Mouse (Mus musculus) brain, embryonic 14.5 days (tissue): ENCODE measurements at regions not wholly inside any gene's neighbourhood (a gene's known extent, or its start where the extent isn't known, plus 50 kb on each side); places are given as distances from the start of the nearest gene placed in this dataset.
"Not testable (repeated sequence)": the region's sequence is repeated elsewhere in the genome, so short reads cannot be mapped to it uniquely, and the experiment has no call there.

Experiments used
- CTCF ChIP-seq: fragments of 200-500 bp; IDR thresholded peaks from 2 replicates; pipeline ENCODE4 v1.5.1; 2012; ENCODE audit warnings: inconsistent platforms, mild to moderate bottlenecking, moderate library complexity, borderline replicate concordance; ENCODE audit not compliant: insufficient read depth, insufficient read length; ENCODE audit errors: extremely low read depth
- POLR2A ChIP-seq: fragments of 200-500 bp; IDR thresholded peaks from 2 replicates; pipeline ENCODE4 v1.6.1; 2012; ENCODE audit warnings: mild to moderate bottlenecking, inconsistent platforms, borderline replicate concordance; ENCODE audit not compliant: poor library complexity, insufficient read depth, insufficient read length, severe bottlenecking; ENCODE audit errors: extremely low read depth

- TF ChIP-seq CTCF, POLR2A: not testable (repeated sequence)
Measured at GRCm38 (mm10) chr14:38185606-38186005, 1050.5 kb upstream of the Ghitm start.
